Mouse (Mus musculus) testis, adult 2 months (tissue): ENCODE data around the gene Jpt2.
"Not testable (repeated sequence)": the region's sequence is repeated elsewhere in the genome, so short reads cannot be mapped to it uniquely, and the experiment has no call there.

ENCODE experiments used
- CTCF ChIP-seq: fragments of 200-500 bp; IDR thresholded peaks from 2 replicates; pipeline ENCODE4 v1.5.1; 2012; ENCODE audit warnings: low read depth, mild to moderate bottlenecking, inconsistent platforms, low read length, moderate library complexity; ENCODE audit not compliant: control insufficient read depth, insufficient read depth, insufficient replicate concordance
- POLR2A ChIP-seq: fragments of 200-500 bp; IDR thresholded peaks from 2 replicates; pipeline ENCODE4 v1.6.1; 2012; ENCODE audit warnings: low read depth, mild to moderate bottlenecking, inconsistent platforms, low read length, moderate library complexity; ENCODE audit not compliant: control insufficient read depth

DNA sequence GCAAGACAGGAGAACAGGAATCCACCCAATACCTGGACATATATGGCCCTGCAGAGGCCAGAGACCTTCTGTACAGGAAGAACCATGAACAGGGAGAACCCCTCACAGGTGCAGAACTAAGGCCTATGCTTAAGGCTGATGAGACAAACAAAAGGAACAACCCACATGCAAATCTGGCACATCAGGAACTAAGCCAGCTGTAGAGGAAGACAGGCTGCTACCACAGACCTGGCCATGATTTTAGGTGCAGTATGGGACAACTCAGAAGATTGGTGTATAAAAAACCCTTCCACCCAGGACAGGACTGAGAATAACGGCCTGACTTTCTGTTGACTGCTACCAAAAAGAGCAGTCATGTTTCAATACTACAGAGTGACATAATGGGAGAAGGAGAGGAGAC lies 16.9 kb downstream of the Jpt2 start:
- TF ChIP-seq CTCF, POLR2A: not testable (repeated sequence)
